ENCODE assay signal across 19 mouse cellular contexts in genomic region chr8:103347158-103347871, GRCm38 (mm10).
DNase-seq lines count a peak whose midpoint lies in the region; ATAC-seq and TF ChIP-seq lines count a peak whose summit lies in the region.
"Had no signal": no experiment of that assay in that cellular context is flagged by ENCODE, and none has a peak within 500 bp of the region (broad histone marks: within the 10 kb centered on the region; RNA-seq: fewer than 3 reads in every experiment).

No protein-coding gene starts in this region.

- no peak overlapping the region for H3K4me3 ChIP-seq in kidney, embryonic 14.5 days (ENCODE audit: low read length)
- no peak overlapping the region for H3K4me3 ChIP-seq in intestine, embryonic 14.5 days (ENCODE audit: low read depth, low read length)
- H3K4me3 ChIP-seq in myocyte, result no peak overlapping the region
- H3K4me3 ChIP-seq in hindbrain, postnatal 0 days (ENCODE audit: low read length), result no peak overlapping the region
- H3K4me3 ChIP-seq in forebrain, embryonic 15.5 days, result no peak overlapping the region
- H3K4me3 ChIP-seq: forebrain, embryonic 13.5 days; limb, embryonic 15.5 days; megakaryocyte, embryonic 14.5 days; neural tube, embryonic 13.5 days had no signal

- no peak overlapping the region for H3K9ac ChIP-seq in kidney, embryonic 14.5 days (ENCODE audit: low read depth, low read length)
- H3K9ac ChIP-seq in intestine, embryonic 14.5 days (ENCODE audit: low read length), result no peak overlapping the region
- no peak overlapping the region for H3K9ac ChIP-seq in hindbrain, postnatal 0 days (replicated peaks; ENCODE audit: low read length)
- H3K9ac ChIP-seq in forebrain, embryonic 15.5 days (replicated peaks), result no peak overlapping the region
- H3K9ac ChIP-seq: forebrain, embryonic 13.5 days; limb, embryonic 15.5 days; neural tube, embryonic 13.5 days had no signal

- DNase-seq in kidney, adult 18-20 months, result no peak
- DNase-seq in Muller cell, postnatal 12 days (ENCODE audit: inconsistent ontology term), result peak; percentile 48
- peak; percentile 53 for DNase-seq in intestine, embryonic 14.5 days (ENCODE audit: low spot score)
- DNase-seq in right cerebral cortex, postnatal 25 days, result no peak
- no peak for DNase-seq in hindbrain, postnatal 0 days (ENCODE audit: low spot score)
- DNase-seq: adrenal gland, postnatal 36 days; cerebellum, adult 9-10 months; heart, postnatal 4 days; lung, postnatal 14 days; thymus, adult 18-20 months had no signal

- no peak for TF ChIP-seq CTCF in hindbrain, postnatal 0 days (IDR thresholded peaks at IDR 0.05; ENCODE audit: low read depth)

- no peak for TF ChIP-seq POLR2A in myocyte (IDR thresholded peaks at IDR 0.05; ENCODE audit: insufficient read length, low read depth)

- H3K27me3 ChIP-seq in kidney, embryonic 14.5 days (ENCODE audit: control insufficient read depth, insufficient read depth, low read length), result no peaks in the 10 kb centered on the region
- H3K27me3 ChIP-seq in intestine, embryonic 14.5 days (replicated peaks; ENCODE audit: control insufficient read depth, insufficient read depth, low read length), result no peaks in the 10 kb centered on the region
- H3K27me3 ChIP-seq in myocyte (ENCODE audit: control insufficient read depth, insufficient read depth, insufficient read length), result no peaks in the 10 kb centered on the region
- H3K27me3 ChIP-seq in hindbrain, postnatal 0 days (ENCODE audit: insufficient read depth, low read length), result no peaks in the 10 kb centered on the region
- no peaks in the 10 kb centered on the region for H3K27me3 ChIP-seq in forebrain, embryonic 15.5 days
- H3K27me3 ChIP-seq: forebrain, embryonic 13.5 days; limb, embryonic 15.5 days; megakaryocyte, embryonic 14.5 days; neural tube, embryonic 13.5 days had no signal

- H3K9me3 ChIP-seq in kidney, embryonic 14.5 days (ENCODE audit: control insufficient read depth, low read length), result peaks cover 3% of the 10 kb centered on the region; the same call in 1 of the 2 replicates
- no peaks in the 10 kb centered on the region for H3K9me3 ChIP-seq in intestine, embryonic 14.5 days (ENCODE audit: control insufficient read depth, low read length)
- H3K9me3 ChIP-seq in hindbrain, postnatal 0 days (ENCODE audit: low read length), result no peaks in the 10 kb centered on the region
- no peaks in the 10 kb centered on the region for H3K9me3 ChIP-seq in forebrain, embryonic 15.5 days
- H3K9me3 ChIP-seq: forebrain, embryonic 13.5 days; limb, embryonic 15.5 days had no signal

- H3K79me2 ChIP-seq in myocyte (ENCODE audit: control insufficient read depth, insufficient read depth), result no peaks in the 10 kb centered on the region

- H3K36me3 ChIP-seq in kidney, embryonic 14.5 days (ENCODE audit: control insufficient read depth, insufficient read depth, low read length), result no peaks in the 10 kb centered on the region
- H3K36me3 ChIP-seq in intestine, embryonic 14.5 days (ENCODE audit: control insufficient read depth, insufficient read depth, low read length), result no peaks in the 10 kb centered on the region
- H3K36me3 ChIP-seq in myocyte (ENCODE audit: control insufficient read depth, insufficient read depth), result no peaks in the 10 kb centered on the region
- no peaks in the 10 kb centered on the region for H3K36me3 ChIP-seq in hindbrain, postnatal 0 days (ENCODE audit: insufficient read depth, low read length)
- no peaks in the 10 kb centered on the region for H3K36me3 ChIP-seq in forebrain, embryonic 15.5 days
- H3K36me3 ChIP-seq: limb, embryonic 15.5 days; neural tube, embryonic 13.5 days had no signal

- H3K4me1 ChIP-seq in kidney, embryonic 14.5 days (ENCODE audit: control insufficient read depth, insufficient read depth, low read length), result peaks cover 4% of the 10 kb centered on the region; the same call in 1 of the 2 replicates
- H3K4me1 ChIP-seq in intestine, embryonic 14.5 days (replicated peaks; ENCODE audit: control insufficient read depth, insufficient read depth, low read length), result no peaks in the 10 kb centered on the region
- H3K4me1 ChIP-seq in hindbrain, postnatal 0 days (ENCODE audit: insufficient read depth, low read length), result no peaks in the 10 kb centered on the region
- no peaks in the 10 kb centered on the region for H3K4me1 ChIP-seq in forebrain, embryonic 15.5 days
- H3K4me1 ChIP-seq: forebrain, embryonic 13.5 days; limb, embryonic 15.5 days; megakaryocyte, embryonic 14.5 days had no signal

- no peak overlapping the region for H3K4me2 ChIP-seq in kidney, embryonic 14.5 days (replicated peaks; ENCODE audit: low read depth, low read length)
- H3K4me2 ChIP-seq in intestine, embryonic 14.5 days (ENCODE audit: low read length), result no peak overlapping the region
- peak overlapping the region; percentile 36 for H3K4me2 ChIP-seq in myocyte (ENCODE audit: low read depth)
- no peak overlapping the region for H3K4me2 ChIP-seq in hindbrain, postnatal 0 days (ENCODE audit: low read depth, low read length)
- H3K4me2 ChIP-seq in forebrain, embryonic 15.5 days (replicated peaks), result no peak overlapping the region
- H3K4me2 ChIP-seq: forebrain, embryonic 13.5 days; limb, embryonic 15.5 days; neural tube, embryonic 13.5 days had no signal

- WGBS in kidney, embryonic 14.5 days, result 11% methylated on average over 7 of the region's 7 CpGs
- WGBS in intestine, embryonic 14.5 days, result 47% methylated on average over 7 of the region's 7 CpGs
- WGBS in hindbrain, postnatal 0 days, result 64% methylated on average over 7 of the region's 7 CpGs
- 69% methylated on average over 7 of the region's 7 CpGs for WGBS in forebrain, embryonic 15.5 days

- no peak overlapping the region for H3ac ChIP-seq in myocyte (ENCODE audit: control insufficient read depth, insufficient read length)

- peak; percentile 92 for ATAC-seq in kidney, embryonic 14.5 days (ENCODE audit: low FRiP score, low TSS enrichment)
- ATAC-seq in intestine, embryonic 14.5 days (replicated peaks; ENCODE audit: low FRiP score, low TSS enrichment, low read depth), result peak; percentile 91
- ATAC-seq in hindbrain, postnatal 0 days, result no peak
- ATAC-seq in forebrain, embryonic 15.5 days (replicated peaks), result no peak
- ATAC-seq: activated CD4-positive, CD25-positive, alpha-beta regulatory T cell, adult 4 months; forebrain, embryonic 13.5 days; hindbrain, embryonic 16.5 days had no signal

- H3K27ac ChIP-seq in kidney, embryonic 14.5 days (ENCODE audit: low read depth, low read length), result no peak overlapping the region
- H3K27ac ChIP-seq in intestine, embryonic 14.5 days (ENCODE audit: low read depth), result no peak overlapping the region
- no peak overlapping the region for H3K27ac ChIP-seq in hindbrain, postnatal 0 days
- H3K27ac ChIP-seq in forebrain, embryonic 15.5 days (replicated peaks), result no peak overlapping the region
- H3K27ac ChIP-seq: forebrain, embryonic 13.5 days; limb, embryonic 15.5 days; neural tube, embryonic 13.5 days had no signal

TF ChIP-seq in myocyte, 11 proteins besides CTCF, POLR2A, EP300 and RAD21:
- TF ChIP-seq MYOD1 (IDR thresholded peaks at IDR 0.05; ENCODE audit: control insufficient read depth in 1 of 3, insufficient read length in 2 of 3, low read depth in 2 of 3) (peak in 1 of 3 experiments; percentile 5), MYOG (IDR thresholded peaks at IDR 0.05; ENCODE audit: control insufficient read depth in 1 of 3, insufficient read depth in 1 of 3, insufficient read length in 2 of 3, low read depth in 2 of 3) (no peak), USF1 (IDR thresholded peaks at IDR 0.05; ENCODE audit: low read depth) (no peak), REST (IDR thresholded peaks at IDR 0.05; ENCODE audit: insufficient read depth, insufficient read length) (no peak), POLR2AphosphoS2 (IDR thresholded peaks at IDR 0.05; ENCODE audit: insufficient read length, low read depth) (no peak), CEBPB (IDR thresholded peaks at IDR 0.05; ENCODE audit: insufficient read depth, poor library complexity, severe bottlenecking) (no peak), TCF3 (IDR thresholded peaks at IDR 0.05; ENCODE audit: insufficient read length, low read depth) (no peak), E2F4 (IDR thresholded peaks at IDR 0.05; ENCODE audit: insufficient read depth) (no peak)

Comparison
In these comparisons a context has a peak if more than half of its experiments do, and no peak if none do; other contexts are left out.
1. ATAC-seq: peak in kidney, embryonic 14.5 days (single experiment) and intestine, embryonic 14.5 days (single experiment); none in hindbrain, postnatal 0 days (single experiment) and forebrain, embryonic 15.5 days (single experiment).
2. DNase-seq: peak in Muller cell, postnatal 12 days (single experiment) and intestine, embryonic 14.5 days (single experiment); none in kidney, adult 18-20 months (single experiment), right cerebral cortex, postnatal 25 days (single experiment) and hindbrain, postnatal 0 days (single experiment).